In genomic region chr15:96419920-96420319, GRCm38 (mm10) we compare ENCODE assay signal across 33 mouse cellular contexts.
"Had no signal": no experiment of that assay in that cellular context is flagged by ENCODE, and none has a peak within 500 bp of the region (broad histone marks: within the 10 kb centered on the region; RNA-seq: fewer than 3 reads in every experiment).

No protein-coding gene starts in this region.

- ATAC-seq: hindbrain, embryonic 16.5 days; hindbrain, postnatal 0 days; inflammation-experienced regulatory T-cells, adult 6 months; intestine, embryonic 15.5 days; intestine, embryonic 16.5 days; intestine, postnatal 0 days had no signal

- H3K9ac ChIP-seq: heart, embryonic 12.5 days; heart, embryonic 13.5 days; heart, embryonic 15.5 days; hindbrain, embryonic 12.5 days; hindbrain, embryonic 13.5 days; hindbrain, embryonic 14.5 days; hindbrain, embryonic 15.5 days; intestine, embryonic 15.5 days; kidney, embryonic 15.5 days had no signal

- H3K27ac ChIP-seq: heart, adult 2 months; heart, embryonic 13.5 days; heart, embryonic 15.5 days; hindbrain, embryonic 10.5 days; hindbrain, embryonic 12.5 days; hindbrain, embryonic 13.5 days; hindbrain, embryonic 14.5 days; hindbrain, embryonic 15.5 days; hindbrain, postnatal 0 days; intestine, embryonic 15.5 days; kidney, embryonic 15.5 days; kidney, postnatal 0 days; layer of hippocampus, adult 2 months had no signal

- H3K4me3 ChIP-seq: heart, adult 2 months; heart, embryonic 12.5 days; heart, embryonic 13.5 days; heart, embryonic 15.5 days; hindbrain, embryonic 10.5 days; hindbrain, embryonic 12.5 days; hindbrain, embryonic 13.5 days; hindbrain, embryonic 15.5 days; intestine, embryonic 15.5 days; kidney, embryonic 15.5 days; layer of hippocampus, adult 2 months had no signal

- H3K4me2 ChIP-seq: heart, embryonic 11.5 days; heart, embryonic 12.5 days; heart, embryonic 13.5 days; heart, embryonic 15.5 days; hindbrain, embryonic 12.5 days; hindbrain, embryonic 13.5 days; hindbrain, embryonic 14.5 days; hindbrain, embryonic 15.5 days; intestine, embryonic 15.5 days; kidney, embryonic 15.5 days had no signal

- DNase-seq: heart, adult 2 months; heart, postnatal 10 days; heart, postnatal 14 days; heart, postnatal 36 days; heart, postnatal 4 days; kidney, adult 11 months; kidney, adult 8-10 months; kidney, adult 9 months; kidney, postnatal 10 days; kidney, postnatal 14 days; kidney, postnatal 25 days; kidney, postnatal 36 days; kidney, postnatal 4 days; layer of hippocampus, adult 9-11 months; layer of hippocampus, postnatal 36 days had no signal

- H3K27me3 ChIP-seq: heart, embryonic 12.5 days; heart, embryonic 13.5 days; heart, embryonic 15.5 days; hindbrain, embryonic 12.5 days; hindbrain, embryonic 13.5 days; hindbrain, embryonic 15.5 days; intestine, embryonic 15.5 days; kidney, embryonic 15.5 days had no signal

- H3K4me1 ChIP-seq: heart, embryonic 12.5 days; heart, embryonic 13.5 days; heart, embryonic 15.5 days; hindbrain, embryonic 10.5 days; hindbrain, embryonic 12.5 days; hindbrain, embryonic 13.5 days; hindbrain, embryonic 15.5 days; intestine, embryonic 15.5 days; kidney, embryonic 15.5 days had no signal

- H3K9me3 ChIP-seq: heart, embryonic 12.5 days; heart, embryonic 13.5 days; heart, embryonic 15.5 days; hindbrain, embryonic 10.5 days; hindbrain, embryonic 12.5 days; hindbrain, embryonic 13.5 days; hindbrain, embryonic 15.5 days; intestine, embryonic 15.5 days; kidney, embryonic 15.5 days had no signal
